Mouse (Mus musculus) left cerebral cortex, adult 18-20 months (tissue): ENCODE results near the gene Zfp62. TPM values are rescaled to one million over a fixed set of nuclear protein-coding genes. Genes with fewer than 3 reads are reported as not detected.

Experiments used
- DNase-seq, 2 experiments: peaks; one replicate each; pipeline ENCODE4 v3.0.0; 2021 to 2022; ENCODE audit warnings: low spot score in 2 of 2, mixed read lengths in 1 of 2
- total RNA-seq, 2 experiments: library from RNA; stranded (reverse); gene quantifications; 2 replicates each; pipeline ENCODE4 v1.2.3; 2021

Zfp62 gene
- total RNA-seq, 2 experiments from 2014 or later: 68.9 to 78.9 TPM

GRCm38 (mm10) chr11:49247255-49247654 is 44.2 kb downstream of the Zfp62 start:
- DNase-seq: no peak

GRCm38 (mm10) chr11:49248226-49248973 is 45.3 kb downstream of the Zfp62 start:
- peak; percentile 48 to 51 for DNase-seq

- DNase-seq: no peak
These were observed 46.0 kb downstream of the Zfp62 start for GRCm38 (mm10) chr11:49248974-49249700.

GRCm38 (mm10) chr11:49249811-49250421 is 46.8 kb downstream of the Zfp62 start:
- DNase-seq: no peak

- DNase-seq: peak; percentile 44 to 60
These were observed 47.6 kb downstream of the Zfp62 start for GRCm38 (mm10) chr11:49250422-49251379.

- DNase-seq: no peak
These were observed 48.3 kb downstream of the Zfp62 start for GRCm38 (mm10) chr11:49251380-49251761.

GRCm38 (mm10) chr11:49252048-49252447 is 49.0 kb downstream of the Zfp62 start:
- no peak for DNase-seq

GRCm38 (mm10) chr11:49253035-49253434 is 49.9 kb downstream of the Zfp62 start:
- DNase-seq: no peak

GRCm38 (mm10) chr11:49259296-49259695 is 56.2 kb downstream of the Zfp62 start:
- DNase-seq: no peak

GRCm38 (mm10) chr11:49259829-49260228 is 56.7 kb downstream of the Zfp62 start:
- no peak for DNase-seq

- DNase-seq: no peak
These were observed 57.7 kb downstream of the Zfp62 start for GRCm38 (mm10) chr11:49260598-49261312.

GRCm38 (mm10) chr11:49261313-49261855 is 58.3 kb downstream of the Zfp62 start:
- no peak for DNase-seq

GRCm38 (mm10) chr11:49262286-49262685 is 59.2 kb downstream of the Zfp62 start:
- no peak for DNase-seq

- no peak for DNase-seq
These were observed 60.1 kb downstream of the Zfp62 start for GRCm38 (mm10) chr11:49263149-49263548.

- DNase-seq: no peak
These were observed 61.0 kb downstream of the Zfp62 start for GRCm38 (mm10) chr11:49264081-49264480.

GRCm38 (mm10) chr11:49264622-49265021 is 61.5 kb downstream of the Zfp62 start:
- no peak for DNase-seq

GRCm38 (mm10) chr11:49265101-49265500 is 62.0 kb downstream of the Zfp62 start:
- DNase-seq: no peak

- DNase-seq: no peak
These were observed 63.6 kb downstream of the Zfp62 start for GRCm38 (mm10) chr11:49266671-49267070.

GRCm38 (mm10) chr11:49267316-49267715 is 64.2 kb downstream of the Zfp62 start:
- no peak for DNase-seq

- DNase-seq: no peak
These were observed 65.0 kb downstream of the Zfp62 start for GRCm38 (mm10) chr11:49267970-49268579.
